Mouse (Mus musculus) thymus, adult 2 months (tissue): ENCODE measurements at regions not wholly inside any gene's neighbourhood (a gene's known extent, or its start where the extent isn't known, plus 50 kb on each side); places are given as distances from the start of the nearest gene placed in this dataset.

ENCODE experiments used
- DNase-seq: peaks from one replicate; pipeline ENCODE4 v3.0.0; 2021
- H3K27ac ChIP-seq: fragments of 200-500 bp; 2 replicates; pipeline ENCODE4 v1.5.1; 2012; ENCODE audit warnings: low read length, control low read depth; ENCODE audit not compliant: control insufficient read depth, insufficient read depth
- H3K27me3 ChIP-seq: fragments of 200-500 bp; 2 replicates; pipeline ENCODE4 v1.6.1; 2012; ENCODE audit warnings: mild to moderate bottlenecking, low read length, moderate library complexity, mixed read lengths; ENCODE audit not compliant: control insufficient read depth, insufficient read depth
- H3K36me3 ChIP-seq: fragments of 200-500 bp; 2 replicates; pipeline ENCODE4 v1.6.1; 2012; ENCODE audit warnings: mild to moderate bottlenecking, low read length, moderate library complexity; ENCODE audit not compliant: control insufficient read depth, insufficient read depth
- H3K4me1 ChIP-seq: fragments of 200-500 bp; replicated peaks from 2 replicates; pipeline ENCODE4 v1.6.1; 2012; ENCODE audit warnings: low read length; ENCODE audit not compliant: control insufficient read depth, insufficient read depth
- H3K4me3 ChIP-seq: fragments of 200-500 bp; 2 replicates; pipeline ENCODE4 v1.5.1; 2012; ENCODE audit warnings: mild to moderate bottlenecking, low read length, control low read depth, moderate library complexity; ENCODE audit not compliant: control insufficient read depth, insufficient read depth
- CTCF ChIP-seq: fragments of 200-500 bp; IDR thresholded peaks from 2 replicates; pipeline ENCODE4 v1.5.1; 2012; ENCODE audit warnings: mild to moderate bottlenecking, control low read depth, low read length, moderate library complexity, borderline replicate concordance; ENCODE audit not compliant: control insufficient read depth, poor library complexity, insufficient read depth; ENCODE audit errors: extremely low read depth
- POLR2A ChIP-seq: fragments of 200-500 bp; IDR thresholded peaks from 2 replicates; pipeline ENCODE4 v1.6.1; 2012; ENCODE audit warnings: mild to moderate bottlenecking, low read length, control low read depth, moderate library complexity; ENCODE audit not compliant: control insufficient read depth, poor library complexity, insufficient read depth; ENCODE audit errors: extremely low read depth
- WGBS: fragments of 180-500 bp; shearing (Covaris S2); methylation state at CpG from one replicate; pipeline ENCODE4 v1.1.7; 2018; 5-methylcytosine and 5-hydroxymethylcytosine counted together

DNA sequence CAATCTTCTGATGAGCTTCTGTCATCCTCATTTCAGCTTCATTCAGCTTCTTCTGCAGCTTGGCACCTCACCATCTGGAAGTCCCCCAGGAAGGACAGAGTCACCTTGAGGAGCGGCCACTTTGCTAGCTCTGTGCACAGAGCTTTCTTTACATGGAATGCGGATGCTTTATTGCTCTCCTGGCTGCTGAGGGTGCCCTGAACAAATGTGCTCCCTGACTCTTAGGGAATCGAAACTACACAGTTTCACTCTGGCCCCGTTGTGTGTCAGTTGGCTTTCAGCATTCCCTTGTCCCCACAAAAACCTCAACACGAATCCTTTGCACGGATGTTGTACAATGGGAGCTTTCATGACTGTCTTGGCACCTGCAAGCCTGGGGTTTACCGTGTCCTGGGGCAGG, 330.9 kb upstream of the Thbs1 start:
- Histone ChIP-seq H3K27me3 (no peaks in the 10 kb centered on the region), H3K4me3 (no peak overlapping the region), H3K36me3 (no peaks in the 10 kb centered on the region), H3K4me1 (no peaks in the 10 kb centered on the region), H3K27ac (no peak overlapping the region)
- TF ChIP-seq CTCF (no peak), POLR2A (no peak)
- no peak for DNase-seq
- WGBS, result 84% methylated on average over 7 of the region's 7 CpGs

DNA sequence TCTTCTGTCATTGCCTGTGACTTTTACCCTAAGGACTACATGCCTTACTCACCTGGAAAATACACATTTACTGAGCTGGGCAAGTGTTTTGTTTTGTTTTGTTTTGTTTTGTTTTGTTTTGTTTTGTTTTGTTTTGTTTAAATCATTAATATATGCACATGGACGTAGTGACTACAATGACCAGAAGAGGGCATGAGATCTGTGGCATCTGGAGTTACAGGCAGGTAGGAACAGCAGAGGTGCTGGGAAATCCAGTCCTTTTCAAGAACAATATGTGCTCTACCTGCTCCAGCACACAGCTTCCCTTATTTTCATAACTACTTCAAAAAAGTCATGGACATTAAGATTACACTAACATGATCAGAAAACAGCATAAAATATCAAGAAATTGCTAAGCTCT, 324.4 kb upstream of the Thbs1 start:
- H3K27me3 ChIP-seq, result no peaks in the 10 kb centered on the region
- WGBS, result 87% methylated on average over 1 of the region's 1 CpGs
- DNase-seq, result no peak
- no peaks in the 10 kb centered on the region for H3K36me3 ChIP-seq
- no peak overlapping the region for H3K4me3 ChIP-seq
- no peak for TF ChIP-seq CTCF
- no peak for TF ChIP-seq POLR2A
- no peaks in the 10 kb centered on the region for H3K4me1 ChIP-seq
- no peak overlapping the region for H3K27ac ChIP-seq

GRCm38 (mm10) chr2:117794285-117794684, 317.4 kb upstream of the Thbs1 start:
- Histone ChIP-seq H3K4me3 (no peak overlapping the region), H3K36me3 (no peaks in the 10 kb centered on the region), H3K27ac (no peak overlapping the region), H3K27me3 (no peaks in the 10 kb centered on the region), H3K4me1 (no peaks in the 10 kb centered on the region)
- DNase-seq, result no peak
- 98% methylated on average over 1 of the region's 1 CpGs for WGBS
- TF ChIP-seq CTCF (no peak), POLR2A (no peak)

DNA sequence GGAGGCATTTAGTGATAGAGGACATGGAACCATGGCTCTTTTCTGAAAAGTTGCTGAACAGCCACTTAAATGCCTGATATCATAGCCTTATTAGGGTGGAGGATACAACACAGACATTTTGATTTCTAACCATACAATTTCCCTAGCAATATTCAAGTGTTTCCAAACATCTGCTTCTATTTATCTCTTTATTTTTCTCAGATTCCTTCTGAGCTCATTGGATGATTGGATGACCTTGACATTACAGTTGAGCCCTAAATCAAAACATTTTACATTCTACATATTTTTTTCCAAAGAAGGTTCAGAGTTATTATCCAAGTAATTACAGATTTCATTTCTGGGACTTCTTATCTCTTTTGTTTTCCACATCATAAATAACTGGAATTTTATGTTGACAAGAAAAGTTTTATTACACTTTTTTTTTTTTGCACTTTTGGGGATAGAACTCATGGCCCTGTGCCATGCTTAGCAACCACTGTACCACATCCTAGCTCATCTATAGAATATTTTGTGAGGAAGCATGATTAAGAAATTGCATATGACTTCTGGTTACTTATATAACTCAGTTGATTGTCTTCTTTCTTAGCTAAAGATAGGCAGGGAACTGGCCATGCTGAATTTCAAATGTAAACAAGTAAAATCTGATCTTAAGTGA, 309.6 kb upstream of the Thbs1 start:
- Histone ChIP-seq H3K4me1 (no peaks in the 10 kb centered on the region), H3K27ac (no peak overlapping the region), H3K36me3 (no peaks in the 10 kb centered on the region), H3K27me3 (no peaks in the 10 kb centered on the region), H3K4me3 (no peak overlapping the region)
- TF ChIP-seq CTCF (no peak), POLR2A (no peak)
- DNase-seq, result no peak

GRCm38 (mm10) chr2:117802686-117803085, 309.0 kb upstream of the Thbs1 start:
- no peak overlapping the region for H3K27ac ChIP-seq
- DNase-seq, result no peak

DNA sequence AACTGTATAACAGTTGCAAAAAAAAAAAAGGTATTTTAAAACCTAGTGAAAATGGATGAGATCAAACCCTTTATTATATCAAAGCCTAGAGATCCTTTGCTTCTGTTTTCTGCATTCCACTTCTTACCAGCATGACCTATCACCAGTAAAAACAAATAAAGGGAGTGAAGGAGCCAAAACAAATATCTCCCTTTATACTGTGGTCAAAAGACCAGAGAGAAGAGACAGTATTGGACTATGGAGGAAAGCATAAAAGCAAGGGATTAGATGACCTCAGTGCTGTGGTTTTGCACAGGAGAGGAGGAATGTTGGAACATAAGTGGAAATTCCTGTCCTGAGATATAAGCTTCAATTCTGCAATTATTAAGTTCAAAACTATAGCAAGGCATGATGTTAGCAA, 307.0 kb upstream of the Thbs1 start:
- H3K4me1 ChIP-seq, result no peaks in the 10 kb centered on the region
- no peak for TF ChIP-seq CTCF
- TF ChIP-seq POLR2A, result no peak
- H3K27me3 ChIP-seq, result no peaks in the 10 kb centered on the region
- H3K4me3 ChIP-seq, result no peak overlapping the region
- DNase-seq, result no peak
- no peak overlapping the region for H3K27ac ChIP-seq
- no peaks in the 10 kb centered on the region for H3K36me3 ChIP-seq

More at GRCm38 (mm10) chr2:117802686-117803085, 309.0 kb upstream of the Thbs1 start:
- no peak overlapping the region for H3K4me3 ChIP-seq
- no peaks in the 10 kb centered on the region for H3K4me1 ChIP-seq
- H3K36me3 ChIP-seq, result no peaks in the 10 kb centered on the region
- no peak for TF ChIP-seq CTCF
- H3K27me3 ChIP-seq, result no peaks in the 10 kb centered on the region
- WGBS, result 84% methylated on average over 2 of the region's 2 CpGs

DNA sequence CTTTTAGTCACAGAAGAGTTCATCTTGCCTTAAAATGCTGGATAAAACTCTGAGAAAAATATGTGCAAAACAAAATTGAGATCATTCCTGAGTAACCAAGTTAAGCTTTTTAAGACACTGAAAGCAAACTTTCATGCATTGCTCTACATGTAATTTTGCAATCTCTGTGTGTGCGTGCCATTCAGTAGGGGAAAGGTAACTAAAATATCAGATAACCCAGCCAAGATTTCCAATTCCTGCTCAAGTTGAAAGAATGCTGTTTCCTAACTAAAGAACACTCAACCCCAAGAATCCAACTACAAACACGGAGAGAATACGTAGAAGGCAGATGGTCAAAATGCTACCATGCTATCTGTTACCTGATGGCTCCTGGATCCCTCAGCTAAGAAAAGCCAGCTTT, 304.6 kb upstream of the Thbs1 start:
- TF ChIP-seq CTCF, result no peak
- TF ChIP-seq POLR2A, result no peak
- DNase-seq, result no peak
- H3K4me1 ChIP-seq, result no peaks in the 10 kb centered on the region
- WGBS, result 91% methylated on average over 3 of the region's 3 CpGs
- H3K27ac ChIP-seq, result no peak overlapping the region
- no peaks in the 10 kb centered on the region for H3K36me3 ChIP-seq
- no peaks in the 10 kb centered on the region for H3K27me3 ChIP-seq
- H3K4me3 ChIP-seq, result no peak overlapping the region
